In the genomic region with DNA sequence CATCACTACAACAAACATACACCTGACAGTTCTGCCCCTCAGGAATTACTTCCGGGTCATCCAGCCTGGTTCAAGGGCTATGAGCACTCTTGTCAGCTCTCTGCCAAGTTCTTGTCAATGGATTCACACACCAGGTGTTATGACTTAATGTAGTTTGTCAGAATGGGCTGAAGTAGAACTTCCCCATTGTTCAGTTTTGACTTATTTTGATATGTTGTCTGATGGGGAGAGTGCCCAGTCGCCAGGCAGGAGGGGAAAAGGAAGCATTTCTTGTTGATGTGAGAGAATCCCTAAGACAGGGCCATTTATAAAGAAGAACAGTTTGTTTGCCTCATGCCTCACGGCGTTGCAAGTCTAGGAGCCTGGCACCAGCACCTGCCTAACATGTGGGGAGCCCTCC, we compare ENCODE assay signal across 25 mouse cellular contexts.
"Had no signal": no experiment of that assay in that cellular context is flagged by ENCODE, and none has a peak within 500 bp of the region (broad histone marks: within the 10 kb centered on the region; RNA-seq: fewer than 3 reads in every experiment).

No protein-coding gene starts in this region.

- DNase-seq: cerebellum, adult 9-10 months; cerebellum, adult 9-11 months; cerebellum, postnatal 10 days; cerebellum, postnatal 14 days; cerebellum, postnatal 25 days; cerebellum, postnatal 36 days; embryo, embryonic 11 days; forebrain, postnatal 0 days; gastrocnemius, adult 2 months; gastrocnemius, postnatal 10 days; gastrocnemius, postnatal 14 days; gastrocnemius, postnatal 25 days; gastrocnemius, postnatal 36 days; heart, adult 11 months; heart, adult 18-20 months; heart, adult 2 months had no signal

- H3K9ac ChIP-seq: embryonic facial prominence, embryonic 12.5 days; embryonic facial prominence, embryonic 13.5 days; embryonic facial prominence, embryonic 15.5 days; forebrain, embryonic 12.5 days; forebrain, embryonic 13.5 days; forebrain, embryonic 15.5 days; forebrain, postnatal 0 days had no signal

- H3K27ac ChIP-seq: embryonic facial prominence, embryonic 10.5 days; embryonic facial prominence, embryonic 12.5 days; embryonic facial prominence, embryonic 13.5 days; embryonic facial prominence, embryonic 15.5 days; forebrain, embryonic 10.5 days; forebrain, embryonic 12.5 days; forebrain, embryonic 13.5 days; forebrain, embryonic 15.5 days; gastrocnemius, adult 2 months; heart, adult 2 months had no signal

- H3K36me3 ChIP-seq: embryonic facial prominence, embryonic 10.5 days; embryonic facial prominence, embryonic 12.5 days; embryonic facial prominence, embryonic 13.5 days; embryonic facial prominence, embryonic 15.5 days; forebrain, embryonic 10.5 days; forebrain, embryonic 12.5 days; forebrain, embryonic 15.5 days had no signal

- H3K27me3 ChIP-seq: embryonic facial prominence, embryonic 12.5 days; embryonic facial prominence, embryonic 13.5 days; embryonic facial prominence, embryonic 15.5 days; forebrain, embryonic 12.5 days; forebrain, embryonic 13.5 days; forebrain, embryonic 15.5 days had no signal

- H3K4me1 ChIP-seq: embryonic facial prominence, embryonic 13.5 days had no signal

- H3K4me3 ChIP-seq: embryonic facial prominence, embryonic 10.5 days; embryonic facial prominence, embryonic 12.5 days; embryonic facial prominence, embryonic 13.5 days; embryonic facial prominence, embryonic 15.5 days; erythroblast, embryonic 14.5 days; forebrain, embryonic 10.5 days; forebrain, embryonic 12.5 days; forebrain, embryonic 13.5 days; forebrain, embryonic 15.5 days; gastrocnemius, adult 2 months; heart, adult 2 months had no signal

- H3K9me3 ChIP-seq: embryonic facial prominence, embryonic 10.5 days; embryonic facial prominence, embryonic 12.5 days; embryonic facial prominence, embryonic 13.5 days; embryonic facial prominence, embryonic 15.5 days; forebrain, embryonic 10.5 days; forebrain, embryonic 12.5 days; forebrain, embryonic 13.5 days; forebrain, embryonic 15.5 days had no signal
